Mouse (Mus musculus) spleen, adult 2 months (tissue): ENCODE measurements around the gene Ppp1r12a.

Experiments used
- CTCF ChIP-seq: fragments of 200-500 bp; IDR thresholded peaks from 2 replicates; pipeline ENCODE4 v1.5.1; 2011; ENCODE audit warnings: mild to moderate bottlenecking, inconsistent platforms; ENCODE audit not compliant: insufficient read depth, insufficient read length, insufficient replicate concordance; ENCODE audit errors: extremely low read depth
- POLR2A ChIP-seq: fragments of 200-500 bp; IDR thresholded peaks from 2 replicates; pipeline ENCODE4 v1.6.1; 2011; ENCODE audit warnings: low read depth, low read length, inconsistent platforms

DNA sequence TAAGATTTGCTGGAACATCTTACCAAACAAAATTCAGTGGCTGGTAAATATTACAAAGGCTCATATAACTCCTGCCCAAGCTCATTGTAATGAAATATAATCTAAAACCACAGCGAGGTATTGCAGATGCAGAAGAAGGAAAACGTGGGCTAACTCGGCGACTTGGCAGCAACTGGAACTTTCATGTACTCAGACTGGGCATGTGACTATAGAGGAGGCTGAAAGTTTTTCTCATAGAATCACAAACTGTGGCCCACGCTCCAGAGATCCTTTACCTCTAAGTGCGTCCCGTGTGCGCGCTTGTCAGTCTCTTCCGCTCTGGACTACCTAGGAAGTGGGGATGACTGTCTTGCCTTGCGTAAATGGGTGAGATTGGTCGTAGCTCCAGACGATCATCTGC is 128.1 kb downstream of the Ppp1r12a start:
- TF ChIP-seq CTCF: no peak
- no peak for TF ChIP-seq POLR2A
